Mouse (Mus musculus) forebrain, embryonic 14.5 days (tissue): ENCODE data around the gene Mvb12b. TPM values are rescaled to one million over a fixed set of nuclear protein-coding genes. Genes with fewer than 3 reads are reported as not detected.
A peak's percentile ranks its signal among the peaks of the same experiment; 100 is the strongest.

Experiments used
- ATAC-seq: fragments of 200-750 bp; cut with Nextera tagmentation; 2 replicates; pipeline ENCODE4 v1.8.0; 2017; ENCODE audit warnings: mild to moderate bottlenecking, moderate library complexity
- DNase-seq: peaks from one replicate; pipeline ENCODE4 v3.0.0-alpha.2; 2015; ENCODE audit warnings: low spot score
- H3K27ac ChIP-seq: fragments of 300-500 bp; sonication (generic); 2 replicates; pipeline ENCODE4 v1.5.1; 2014; ENCODE audit warnings: low read depth, mild to moderate bottlenecking, control low read depth, low read length, moderate library complexity
- H3K27me3 ChIP-seq: fragments of 300-500 bp; sonication (generic); replicated peaks from 2 replicates; pipeline ENCODE4 v1.6.1; 2014; ENCODE audit warnings: low read length, control low read depth, mixed read lengths; ENCODE audit not compliant: control insufficient read depth, insufficient read depth
- H3K36me3 ChIP-seq: fragments of 300-500 bp; sonication (generic); 2 replicates; pipeline ENCODE4 v1.6.1; 2014; ENCODE audit warnings: low read length, control low read depth; ENCODE audit not compliant: control insufficient read depth, insufficient read depth
- H3K4me1 ChIP-seq: fragments of 300-500 bp; sonication (generic); 2 replicates; pipeline ENCODE4 v1.6.1; 2014; ENCODE audit warnings: antibody characterized with exemption, low read length, control low read depth; ENCODE audit not compliant: control insufficient read depth, insufficient read depth
- H3K4me2 ChIP-seq: fragments of 300-500 bp; sonication (generic); 2 replicates; pipeline ENCODE4 v1.6.1; 2014; ENCODE audit warnings: mild to moderate bottlenecking, control low read depth, low read length
- H3K4me3 ChIP-seq: fragments of 300-500 bp; sonication (generic); 2 replicates; pipeline ENCODE4 v1.5.1; 2014; ENCODE audit warnings: low read depth, low read length, control low read depth
- H3K9ac ChIP-seq: fragments of 300-500 bp; sonication (generic); 2 replicates; pipeline ENCODE4 v1.6.1; 2014; ENCODE audit warnings: mild to moderate bottlenecking, low read length, control low read depth, moderate library complexity
- H3K9me3 ChIP-seq: fragments of 300-500 bp; sonication (generic); replicated peaks from 2 replicates; pipeline ENCODE4 v1.6.1; 2016; ENCODE audit warnings: low read length, control low read depth, mixed read lengths; ENCODE audit not compliant: control insufficient read depth
- WGBS: fragments of 180-500 bp; shearing (Covaris S2); extraction: QIAGEN DNeasy Blood & Tissue Kit; methylation state at CpG from one replicate; pipeline ENCODE4 v1.1.7; 2014; 5-methylcytosine and 5-hydroxymethylcytosine counted together
- polyA plus RNA-seq: library from polyadenylated mRNA; unstranded; fragments of >200 nt; fragmentation: Nextera tagmentation; extraction: Ambion mirVana; gene quantifications from 2 replicates; pipeline ENCODE4 v1.2.1, GENCODE M21; 2014

Mvb12b gene
- polyA plus RNA-seq, 1 experiment from 2014 or later, result 49.5 TPM

GRCm38 (mm10) chr2:33817663-33818346 lies 69.9 kb downstream of the Mvb12b start:
- no peak overlapping the region for H3K9ac ChIP-seq
- no peak for ATAC-seq
- H3K9me3 ChIP-seq, result no peaks in the 10 kb centered on the region
- WGBS, result 87% methylated on average over 9 of the region's 9 CpGs
- H3K27me3 ChIP-seq, result peaks cover 3% of the 10 kb centered on the region; the same call in 1 of the 2 replicates
- H3K36me3 ChIP-seq, result peaks cover 42% of the 10 kb centered on the region
- no peak overlapping the region for H3K27ac ChIP-seq
- no peak overlapping the region for H3K4me2 ChIP-seq
- peaks cover 18% of the 10 kb centered on the region for H3K4me1 ChIP-seq
- DNase-seq, result no peak
- H3K4me3 ChIP-seq, result no peak overlapping the region

GRCm38 (mm10) chr2:33817080-33817479 lies 70.7 kb downstream of the Mvb12b start:
- peaks cover 3% of the 10 kb centered on the region; the same call in 1 of the 2 replicates for H3K27me3 ChIP-seq
- ATAC-seq (no peak), DNase-seq (no peak)
- peaks cover 39% of the 10 kb centered on the region for H3K36me3 ChIP-seq
- H3K9ac ChIP-seq, result no peak overlapping the region
- no peaks in the 10 kb centered on the region for H3K9me3 ChIP-seq
- no peak overlapping the region for H3K4me3 ChIP-seq
- peaks cover 25% of the 10 kb centered on the region for H3K4me1 ChIP-seq
- WGBS, result 81% methylated on average over 4 of the region's 4 CpGs
- no peak overlapping the region for H3K27ac ChIP-seq
- H3K4me2 ChIP-seq, result no peak overlapping the region

GRCm38 (mm10) chr2:33814581-33814980 lies 73.2 kb downstream of the Mvb12b start:
- Histone ChIP-seq H3K36me3 (peaks cover 26% of the 10 kb centered on the region), H3K9me3 (no peaks in the 10 kb centered on the region), H3K9ac (no peak overlapping the region), H3K27ac (peak overlapping the region; percentile 23; the same call in 1 of the 2 replicates), H3K27me3 (peaks cover 3% of the 10 kb centered on the region; the same call in 1 of the 2 replicates), H3K4me1 (peaks cover 48% of the 10 kb centered on the region), H3K4me3 (no peak overlapping the region), H3K4me2 (no peak overlapping the region)
- WGBS, result 60% methylated on average over 8 of the region's 8 CpGs
- no peak for ATAC-seq
- DNase-seq, result no peak

GRCm38 (mm10) chr2:33813501-33814240 lies 74.1 kb downstream of the Mvb12b start:
- H3K9me3 ChIP-seq, result no peaks in the 10 kb centered on the region
- peak overlapping the region; percentile 35; the same call in 1 of the 2 replicates for H3K9ac ChIP-seq
- H3K4me1 ChIP-seq, result peaks cover 55% of the 10 kb centered on the region
- no peak overlapping the region for H3K4me2 ChIP-seq
- H3K36me3 ChIP-seq, result peaks cover 17% of the 10 kb centered on the region
- DNase-seq (no peak), ATAC-seq (no peak)
- peaks cover 3% of the 10 kb centered on the region; the same call in 1 of the 2 replicates for H3K27me3 ChIP-seq
- no peak overlapping the region for H3K4me3 ChIP-seq
- 48% methylated on average over 8 of the region's 8 CpGs for WGBS
- H3K27ac ChIP-seq, result peak overlapping the region; percentile 52; the same call in 1 of the 2 replicates

GRCm38 (mm10) chr2:33812980-33813379 lies 74.8 kb downstream of the Mvb12b start:
- peak; percentile 71 for ATAC-seq
- Histone ChIP-seq H3K27me3 (0 out of 2 replicates have a peak, but pooled peaks cover 3% of the 10 kb centered on the region), H3K4me2 (no peak overlapping the region), H3K4me1 (peaks cover 55% of the 10 kb centered on the region), H3K27ac (peak overlapping the region; percentile 65; the same call in 1 of the 2 replicates), H3K4me3 (no peak overlapping the region), H3K9me3 (no peaks in the 10 kb centered on the region), H3K36me3 (peaks cover 12% of the 10 kb centered on the region), H3K9ac (0 out of 2 replicates have a peak overlapping the region, but pooled peaks have one; percentile 35)
- peak; percentile 94 for DNase-seq
- WGBS, result 5% methylated on average over 11 of the region's 11 CpGs

- ATAC-seq (0 out of 2 replicates have a peak, but pooled peaks have one; percentile 41), DNase-seq (peak; percentile 61)
- H3K4me3 ChIP-seq, result no peak overlapping the region
- H3K4me2 ChIP-seq, result no peak overlapping the region; the same call in 1 of the 2 replicates
- H3K4me1 ChIP-seq, result peaks cover 55% of the 10 kb centered on the region
- no peaks in the 10 kb centered on the region; the same call in none of the 2 replicates for H3K36me3 ChIP-seq
- H3K27me3 ChIP-seq, result 0 out of 2 replicates have a peak, but pooled peaks cover 3% of the 10 kb centered on the region
- H3K27ac ChIP-seq, result peak overlapping the region; percentile 65; the same call in 1 of the 2 replicates
- no peaks in the 10 kb centered on the region for H3K9me3 ChIP-seq
- WGBS, result 29% methylated on average over 17 of the region's 17 CpGs
- no peak overlapping the region for H3K9ac ChIP-seq
Measured at GRCm38 (mm10) chr2:33811349-33811890, 76.3 kb downstream of the Mvb12b start.

GRCm38 (mm10) chr2:33809081-33809480 lies 78.7 kb downstream of the Mvb12b start:
- Histone ChIP-seq H3K27ac (peak overlapping the region; percentile 53; the same call in 1 of the 2 replicates), H3K4me2 (no peak overlapping the region), H3K9me3 (no peaks in the 10 kb centered on the region), H3K4me1 (peaks cover 50% of the 10 kb centered on the region), H3K9ac (no peak overlapping the region), H3K4me3 (no peak overlapping the region), H3K27me3 (no peaks in the 10 kb centered on the region), H3K36me3 (peaks cover 4% of the 10 kb centered on the region)
- ATAC-seq, result no peak
- 91% methylated on average over 3 of the region's 3 CpGs for WGBS
- DNase-seq, result no peak

- Histone ChIP-seq H3K4me2 (no peak overlapping the region), H3K9ac (no peak overlapping the region), H3K9me3 (no peaks in the 10 kb centered on the region), H3K36me3 (peaks cover 7% of the 10 kb centered on the region), H3K27me3 (no peaks in the 10 kb centered on the region), H3K27ac (no peak overlapping the region), H3K4me1 (peaks cover 40% of the 10 kb centered on the region), H3K4me3 (no peak overlapping the region)
- 93% methylated on average over 5 of the region's 5 CpGs for WGBS
- DNase-seq (no peak), ATAC-seq (no peak)
Measured at GRCm38 (mm10) chr2:33808032-33808431, 79.7 kb downstream of the Mvb12b start.
